Mouse (Mus musculus) lung, embryonic 14.5 days (tissue): Measurements from ENCODE around the gene Kap. TPM values are rescaled to one million over a fixed set of nuclear protein-coding genes. Genes with fewer than 3 reads are reported as not detected.

Source experiments
- ATAC-seq: fragments of 200-750 bp; cut with Nextera tagmentation; 2 replicates; pipeline ENCODE4 v1.8.0; 2017; ENCODE audit warnings: mild to moderate bottlenecking, moderate TSS enrichment, moderate library complexity; ENCODE audit not compliant: insufficient read depth
- DNase-seq: peaks from one replicate; pipeline ENCODE4 v3.0.0-alpha.2; 2015
- H3K27ac ChIP-seq: fragments of 300-500 bp; sonication (generic); 2 replicates; pipeline ENCODE4 v1.5.1; 2014; ENCODE audit warnings: low read depth, mild to moderate bottlenecking, moderate library complexity
- H3K27me3 ChIP-seq: fragments of 300-500 bp; sonication (generic); 2 replicates; pipeline ENCODE4 v1.6.1; 2014; ENCODE audit warnings: low read length, control low read depth; ENCODE audit not compliant: insufficient read depth
- H3K36me3 ChIP-seq: fragments of 300-500 bp; sonication (generic); 2 replicates; pipeline ENCODE4 v1.6.1; 2014; ENCODE audit warnings: control low read depth; ENCODE audit not compliant: insufficient read depth
- H3K4me1 ChIP-seq: fragments of 300-500 bp; sonication (generic); 2 replicates; pipeline ENCODE4 v1.6.1; 2014; ENCODE audit warnings: antibody characterized with exemption, control low read depth; ENCODE audit not compliant: insufficient read depth
- H3K4me2 ChIP-seq: fragments of 300-500 bp; sonication (generic); 2 replicates; pipeline ENCODE4 v1.6.1; 2014; ENCODE audit warnings: mild to moderate bottlenecking
- H3K4me3 ChIP-seq: fragments of 300-500 bp; sonication (generic); 2 replicates; pipeline ENCODE4 v1.5.1; 2014; ENCODE audit warnings: low read depth, low read length
- H3K9ac ChIP-seq: fragments of 300-500 bp; sonication (generic); 2 replicates; pipeline ENCODE4 v1.6.1; 2014
- H3K9me3 ChIP-seq: fragments of 300-500 bp; sonication (generic); 2 replicates; pipeline ENCODE4 v1.6.1; 2016; ENCODE audit warnings: low read depth, low read length, control low read depth
- CTCF ChIP-seq: IDR thresholded peaks from 2 replicates; pipeline ENCODE4 v1.5.1; 2016; ENCODE audit warnings: antibody characterized with exemption, low read depth
- WGBS: fragments of 180-500 bp; shearing (Covaris S2); extraction: QIAGEN DNeasy Blood & Tissue Kit; methylation state at CpG from one replicate; pipeline ENCODE4 v1.1.7; 2014; 5-methylcytosine and 5-hydroxymethylcytosine counted together
- polyA plus RNA-seq: library from polyadenylated mRNA; unstranded; fragments of >200 nt; fragmentation: Nextera tagmentation; extraction: Ambion mirVana; gene quantifications from 2 replicates; pipeline ENCODE4 v1.2.1, GENCODE M21; 2014

Kap gene
- polyA plus RNA-seq, result not detected in 2 replicates

DNA sequence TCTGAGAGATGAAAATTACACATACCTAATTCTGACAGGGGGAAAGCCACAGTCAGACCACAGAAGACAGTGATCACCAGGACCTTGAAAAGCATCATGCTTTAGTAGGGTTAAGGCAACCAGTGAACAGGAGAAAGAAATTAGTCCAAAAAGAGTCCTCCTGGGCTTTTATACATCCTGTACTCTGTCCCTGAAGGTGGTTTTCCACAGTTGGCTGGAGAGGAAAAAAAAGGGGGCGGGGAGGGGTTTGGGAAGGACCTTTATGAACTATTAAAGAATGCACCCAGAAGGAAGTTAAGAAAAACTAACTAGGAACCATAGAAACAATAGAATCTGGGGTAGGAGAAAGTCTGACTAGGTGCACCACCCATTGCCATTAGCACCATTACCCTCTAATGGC lies at the start of gene Kap:
Kap (minus strand) TSS at position 237 of the 400 bp plus-strand sequence.
- 63% methylated on average over 1 of the region's 1 CpGs for WGBS
- no peaks in the 10 kb centered on the region for H3K27me3 ChIP-seq
- no peak within 1 kb of the TSS for H3K4me3 ChIP-seq
- no peaks in the 10 kb centered on the region; the same call in 1 of the 2 replicates for H3K9me3 ChIP-seq
- H3K27ac ChIP-seq, result no peak within 1 kb of the TSS
- no peak for TF ChIP-seq CTCF
- ATAC-seq (no peak), DNase-seq (no peak)
- no peak within 1 kb of the TSS for H3K9ac ChIP-seq
- no peaks in the 10 kb centered on the region for H3K36me3 ChIP-seq
- no peaks in the 10 kb centered on the region for H3K4me1 ChIP-seq
- H3K4me2 ChIP-seq, result no peak within 1 kb of the TSS

DNA sequence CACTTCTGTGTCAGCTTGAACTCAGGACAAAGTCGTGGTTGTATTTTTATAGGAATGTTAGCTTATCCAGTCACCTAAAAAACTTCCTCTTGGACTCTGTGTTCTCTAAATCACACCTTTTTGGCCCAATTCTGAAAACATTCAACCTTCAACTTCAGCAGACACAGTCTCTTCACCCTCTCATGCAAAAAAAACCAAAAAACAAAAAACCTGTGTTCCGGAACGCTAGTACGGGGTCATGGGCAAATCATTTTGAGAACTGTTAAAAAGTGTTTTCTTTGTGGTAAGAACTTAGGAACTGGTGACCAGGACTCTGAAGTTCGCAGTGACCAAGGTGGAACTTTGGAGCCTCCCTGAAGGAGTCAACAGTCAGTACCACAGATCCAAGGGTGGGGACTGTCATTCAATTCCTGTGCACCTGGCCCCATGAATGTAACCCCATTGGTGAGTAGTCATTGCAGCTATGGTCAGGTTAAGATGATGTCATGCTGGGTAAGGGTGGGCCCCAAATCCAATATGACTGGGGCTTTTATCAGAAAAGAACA lies 32.4 kb upstream of the Kap start:
- no peak overlapping the region for H3K27ac ChIP-seq
- 80% methylated on average over 5 of the region's 5 CpGs for WGBS
- DNase-seq, result no peak
- TF ChIP-seq CTCF, result no peak
- no peak overlapping the region for H3K9ac ChIP-seq
- no peaks in the 10 kb centered on the region for H3K27me3 ChIP-seq
- ATAC-seq, result no peak
- H3K36me3 ChIP-seq, result no peaks in the 10 kb centered on the region
- no peak overlapping the region for H3K4me3 ChIP-seq
- no peak overlapping the region for H3K4me2 ChIP-seq
- no peaks in the 10 kb centered on the region for H3K9me3 ChIP-seq
- no peaks in the 10 kb centered on the region for H3K4me1 ChIP-seq

DNA sequence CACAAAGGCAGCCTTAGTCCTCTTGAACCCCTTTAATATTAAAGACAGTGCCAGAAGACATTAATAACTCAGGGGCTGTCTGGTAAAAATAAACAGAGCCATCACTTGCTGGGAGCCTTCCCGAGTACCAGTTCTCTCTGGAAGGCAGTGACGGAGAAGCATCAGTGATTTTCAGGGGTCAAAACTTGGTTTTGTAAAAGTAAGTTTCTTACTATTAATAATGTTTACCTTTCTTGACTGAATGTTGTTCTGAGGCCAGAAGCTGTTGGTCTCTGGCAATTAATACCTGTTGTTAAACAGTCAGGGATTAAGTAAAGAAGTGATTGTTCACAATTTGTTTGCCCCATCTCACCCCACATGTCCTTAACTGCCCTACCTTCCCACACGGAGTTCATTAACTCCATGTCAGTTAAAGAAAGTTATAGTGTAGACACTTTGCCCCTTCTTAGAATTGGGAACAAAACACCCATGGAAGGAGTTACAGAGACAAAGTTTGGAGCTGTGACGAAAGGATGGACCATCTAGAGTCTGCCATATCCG lies 30.0 kb upstream of the Kap start:
- Histone ChIP-seq H3K4me3 (no peak overlapping the region), H3K36me3 (no peaks in the 10 kb centered on the region), H3K9me3 (no peaks in the 10 kb centered on the region), H3K27me3 (no peaks in the 10 kb centered on the region), H3K4me1 (no peaks in the 10 kb centered on the region), H3K9ac (no peak overlapping the region), H3K27ac (no peak overlapping the region), H3K4me2 (no peak overlapping the region)
- DNase-seq (no peak), ATAC-seq (no peak)
- 66% methylated on average over 5 of the region's 5 CpGs for WGBS
- TF ChIP-seq CTCF, result no peak

DNA sequence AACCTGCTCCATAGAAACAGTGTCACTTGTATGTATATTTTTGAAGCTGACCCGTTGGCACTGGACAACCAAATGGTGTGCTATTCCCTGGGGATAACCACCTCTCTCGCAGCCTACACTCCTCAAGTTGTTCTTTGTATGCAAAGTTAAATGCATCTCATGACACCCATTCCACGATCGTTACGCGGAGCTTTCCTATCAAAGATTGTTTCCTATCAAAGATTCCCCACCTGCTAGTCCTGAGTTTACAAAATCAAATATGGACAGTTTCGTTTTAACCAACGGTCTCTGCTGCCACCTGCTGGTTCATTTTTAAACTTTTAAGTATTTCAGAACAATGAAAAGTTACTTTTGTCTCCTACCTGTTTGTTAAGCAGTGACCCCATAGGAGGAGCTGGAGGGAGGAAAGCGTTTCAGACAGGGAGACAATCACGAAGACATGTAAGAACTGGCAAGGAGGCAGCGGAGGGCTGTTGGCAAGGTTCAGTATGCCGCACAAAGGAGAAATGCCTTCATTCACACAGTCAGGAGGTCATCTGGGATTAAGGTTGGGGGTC lies 22.4 kb upstream of the Kap start:
- no peaks in the 10 kb centered on the region for H3K9me3 ChIP-seq
- DNase-seq, result peak; percentile 84
- WGBS, result 26% methylated on average over 12 of the region's 12 CpGs
- no peaks in the 10 kb centered on the region for H3K27me3 ChIP-seq
- ATAC-seq, result no peak
- no peak overlapping the region for H3K4me3 ChIP-seq
- no peak overlapping the region for H3K27ac ChIP-seq
- no peak overlapping the region for H3K9ac ChIP-seq
- no peaks in the 10 kb centered on the region for H3K4me1 ChIP-seq
- peak; percentile 65 for TF ChIP-seq CTCF
- no peaks in the 10 kb centered on the region for H3K36me3 ChIP-seq
- H3K4me2 ChIP-seq, result no peak overlapping the region

DNA sequence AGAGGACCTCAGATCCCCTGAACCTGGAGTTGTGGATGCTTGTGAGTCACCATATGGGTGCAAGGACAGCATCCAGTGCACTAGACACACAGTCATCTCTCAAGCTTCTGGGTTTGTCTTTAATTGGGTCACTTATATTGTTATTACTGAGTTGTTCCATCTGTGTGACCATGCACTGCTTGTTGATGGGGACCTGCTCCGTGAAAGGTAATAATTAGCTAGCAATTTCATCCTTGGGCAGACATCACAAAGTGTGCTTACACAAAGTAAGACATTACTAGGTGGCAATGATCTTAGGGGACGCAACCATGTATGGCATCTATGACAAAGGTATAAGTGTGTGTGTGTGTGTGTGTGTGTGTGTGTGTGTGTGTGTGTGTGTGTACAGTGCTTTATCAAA lies 19.1 kb upstream of the Kap start:
- DNase-seq (no peak), ATAC-seq (no peak)
- 73% methylated on average over 2 of the region's 2 CpGs for WGBS
- Histone ChIP-seq H3K4me3 (no peak overlapping the region), H3K9me3 (no peaks in the 10 kb centered on the region), H3K27me3 (no peaks in the 10 kb centered on the region), H3K4me2 (no peak overlapping the region), H3K27ac (no peak overlapping the region), H3K9ac (no peak overlapping the region), H3K4me1 (no peaks in the 10 kb centered on the region), H3K36me3 (no peaks in the 10 kb centered on the region)
- TF ChIP-seq CTCF, result no peak

DNA sequence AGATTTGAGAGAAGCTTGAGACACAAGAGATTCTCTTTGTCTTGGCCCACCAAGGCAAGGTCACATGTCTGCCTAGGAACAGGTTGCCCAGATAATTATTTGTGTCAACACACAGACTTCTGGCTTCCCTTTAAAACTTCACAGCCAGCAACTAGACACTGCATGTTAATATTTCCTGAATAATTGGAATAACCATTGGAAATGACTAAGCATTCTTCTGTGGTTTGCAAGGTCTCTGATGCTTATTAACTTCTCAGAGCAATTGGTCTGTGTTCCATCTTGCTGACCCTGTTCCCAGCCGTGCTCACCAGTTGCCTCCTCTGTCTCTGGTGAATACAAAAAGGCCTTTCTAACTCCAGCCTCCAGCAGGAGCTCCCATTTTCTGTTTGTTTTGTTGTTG lies 17.6 kb upstream of the Kap start:
- H3K4me1 ChIP-seq, result no peaks in the 10 kb centered on the region
- H3K4me3 ChIP-seq, result no peak overlapping the region
- ATAC-seq (no peak), DNase-seq (no peak)
- H3K9ac ChIP-seq, result no peak overlapping the region
- WGBS, result 63% methylated on average over 1 of the region's 1 CpGs
- H3K4me2 ChIP-seq, result no peak overlapping the region
- H3K27me3 ChIP-seq, result no peaks in the 10 kb centered on the region
- H3K36me3 ChIP-seq, result no peaks in the 10 kb centered on the region
- no peak for TF ChIP-seq CTCF
- no peaks in the 10 kb centered on the region for H3K9me3 ChIP-seq
- no peak overlapping the region for H3K27ac ChIP-seq

DNA sequence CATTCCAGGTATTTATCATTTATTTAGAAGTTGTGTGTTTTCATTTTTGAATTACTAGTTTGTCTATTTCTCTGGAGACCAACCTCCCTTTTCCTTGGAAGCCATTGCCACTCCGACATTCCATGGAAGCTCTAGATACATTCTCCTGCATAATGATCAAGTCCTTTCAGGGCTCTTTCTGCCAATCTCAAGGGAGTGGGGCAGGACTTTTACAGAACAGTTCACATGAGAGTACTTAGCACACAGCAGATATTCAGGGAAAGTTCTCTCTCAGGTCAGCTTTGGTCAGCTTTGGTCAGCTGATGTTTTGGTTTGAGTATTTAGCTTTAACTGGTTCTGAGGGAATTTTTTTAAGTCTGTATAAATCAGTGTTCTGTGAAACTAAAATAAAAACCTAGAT lies 14.8 kb upstream of the Kap start:
- Histone ChIP-seq H3K36me3 (no peaks in the 10 kb centered on the region), H3K27ac (no peak overlapping the region), H3K4me1 (no peaks in the 10 kb centered on the region), H3K4me3 (no peak overlapping the region), H3K4me2 (no peak overlapping the region), H3K27me3 (no peaks in the 10 kb centered on the region), H3K9ac (no peak overlapping the region), H3K9me3 (no peaks in the 10 kb centered on the region)
- DNase-seq (no peak), ATAC-seq (no peak)
- WGBS, result 70% methylated on average over 1 of the region's 1 CpGs
- no peak for TF ChIP-seq CTCF
